Mouse (Mus musculus) Patski (cell line): ENCODE results near the gene Gm5868. TPM values are rescaled to one million over a fixed set of nuclear protein-coding genes. Genes with fewer than 3 reads are reported as not detected.
A peak's percentile ranks its signal among the peaks of the same experiment; 100 is the strongest.
"Not testable (repeated sequence)": the region's sequence is repeated elsewhere in the genome, so short reads cannot be mapped to it uniquely, and the experiment has no call there.

Experiments
- ATAC-seq: fragments of 100-300 bp; one replicate; pipeline ENCODE4 v1.8.0; 2021
- CTCF ChIA-PET: fragments of 350-600 bp; sonication (Branson Sonifier 250); formaldehyde crosslinking; loops from one replicate; lab custom pipeline; 2022; ENCODE audit warnings: inconsistent platforms; lab: Charles Lee
- POLR2A ChIA-PET: fragments of 350-600 bp; sonication (Branson Sonifier 250); formaldehyde crosslinking; loops from one replicate; lab custom pipeline; 2022; ENCODE audit warnings: antibody characterized with exemption, inconsistent platforms; lab: Charles Lee
- DNase-seq: peaks from one replicate; pipeline ENCODE4 v3.0.0-alpha.2; 2011; ENCODE audit warnings: low read depth, low spot score
- H3K27me3 ChIP-seq: fragments of 371-371 bp; one replicate; pipeline ENCODE4 v1.5.1; 2021
- CTCF ChIP-seq: fragments of 100-300 bp; IDR thresholded peaks from one replicate; pipeline ENCODE4 v1.5.1; 2021
- in situ Hi-C: fragments of 300-500 bp; cut with MboI; formaldehyde crosslinking; loops from 3 replicates; pipeline ENCODE4 v1.11.1; 2018; ENCODE audit warnings: low pct_unique_long_range_greater_than_20kb, mixed read lengths
- polyA plus RNA-seq: library from polyadenylated mRNA; unstranded; gene quantifications from one replicate; pipeline ENCODE4 v1.2.3, GENCODE M21; 2021

The Gm5868 gene
- polyA plus RNA-seq, 1 experiment from 2014 or later, result not detected

- in situ Hi-C loops, result no loop called here
- ATAC-seq, result no peak
- TF ChIP-seq CTCF, result no peak
- H3K27me3 ChIP-seq, result no peaks in the 10 kb centered on the region
- DNase-seq, result no peak
- ChIA-PET POLR2A (no interaction called here), CTCF (no interaction called here)
These were observed 21.7 kb downstream of the Gm5868 start for GRCm38 (mm10) chr5:72565621-72566020.

- in situ Hi-C loops, DNase-seq, ATAC-seq, H3K27me3 ChIP-seq, POLR2A ChIA-PET: not testable (repeated sequence)
- CTCF ChIA-PET, result interaction anchor here (1.2 kb wide), 1 partner anchor 38 kb away, joined by 3 read pairs; no protein-coding TSS in a partner anchor
These were observed 24.2 kb downstream of the Gm5868 start for GRCm38 (mm10) chr5:72563183-72563582.

- H3K27me3 ChIP-seq, result no peaks in the 10 kb centered on the region
- ChIA-PET POLR2A (no interaction called here), CTCF (interaction anchor here (1.3 to 1.4 kb wide), 2 partner anchors 8 to 84 kb away, joined by 3 read pairs; no protein-coding TSS in a partner anchor)
- DNase-seq (no peak), ATAC-seq (no peak)
- no peak for TF ChIP-seq CTCF
- in situ Hi-C loops, result no loop called here
These were observed 26.2 kb downstream of the Gm5868 start for GRCm38 (mm10) chr5:72560976-72561628.

GRCm38 (mm10) chr5:72559544-72560049, 27.8 kb downstream of the Gm5868 start, which contains the start of gene Nfxl1:
Nfxl1 (minus strand) TSS chr5:72559684.
- ATAC-seq (peak; percentile 97), DNase-seq (peak; percentile 99)
- ChIA-PET POLR2A (interaction anchor here (0.7 kb wide), 2 partner anchors 10 to 123 kb away, joined by 3 to 7 read pairs; no protein-coding TSS in a partner anchor), CTCF (interaction anchor here (0.9 to 1.4 kb wide), 2 partner anchors 63 to 86 kb away, joined by 3 read pairs; no protein-coding TSS in a partner anchor)
- H3K27me3 ChIP-seq, result no peaks in the 10 kb centered on the region
- no peak for TF ChIP-seq CTCF
- in situ Hi-C loops, result loop anchor here (5.0 kb wide), 1 partner anchor 88 kb away; the partner anchor contains the start of gene Nipal1

GRCm38 (mm10) chr5:72558716-72559526, 28.4 kb downstream of the Gm5868 start:
- in situ Hi-C loops, result loop anchor here (5.0 kb wide), 1 partner anchor 88 kb away; the partner anchor contains the start of gene Nipal1
- TF ChIP-seq CTCF, result no peak
- CTCF ChIA-PET, result no interaction called here
- H3K27me3 ChIP-seq, result no peaks in the 10 kb centered on the region
- ATAC-seq (peak; percentile 55), DNase-seq (peak; percentile 15)
- POLR2A ChIA-PET, result interaction anchor here (0.6 to 0.7 kb wide), 3 partner anchors 9 to 209 kb away, joined by 3 to 7 read pairs (median 3); no protein-coding TSS in a partner anchor

- POLR2A ChIA-PET, result interaction anchor here (1.2 kb wide), 1 partner anchor 18 kb away, joined by 3 read pairs; no protein-coding TSS in a partner anchor
- in situ Hi-C loops, result loop anchor here (5.0 kb wide), 1 partner anchor 91 kb away; the partner anchor contains the start of gene Nipal1
- ATAC-seq (no peak), DNase-seq (no peak)
- CTCF ChIA-PET, result interaction anchor here (1.5 to 1.8 kb wide), 2 partner anchors 23 to 29 kb away, joined by 3 to 6 read pairs; no protein-coding TSS in a partner anchor
- no peak for TF ChIP-seq CTCF
- H3K27me3 ChIP-seq, result no peaks in the 10 kb centered on the region
These were observed 31.1 kb downstream of the Gm5868 start for GRCm38 (mm10) chr5:72556245-72556644.

GRCm38 (mm10) chr5:72551209-72551608, 36.1 kb downstream of the Gm5868 start:
- in situ Hi-C loops, result no loop called here
- CTCF ChIA-PET, result interaction anchor here (0.9 to 3.7 kb wide), 5 partner anchors 12 to 50 kb away, joined by 3 to 17 read pairs (median 6); no protein-coding TSS in a partner anchor
- ATAC-seq (no peak), DNase-seq (no peak)
- H3K27me3 ChIP-seq, result no peaks in the 10 kb centered on the region
- POLR2A ChIA-PET, result interaction anchor here (0.5 kb wide), 1 partner anchor 137 kb away, joined by 3 read pairs; no protein-coding TSS in a partner anchor
- TF ChIP-seq CTCF, result no peak

Other genes with a start within 250 kb of the Gm5868 start
- gene Corin, start 83.1 kb downstream of the Gm5868 start, polyA plus RNA-seq, result 0.45 TPM
- gene Nfxl1, start 27.9 kb downstream of the Gm5868 start, polyA plus RNA-seq, result 37.5 TPM
- not detected for gene Zar1, start 6.3 kb downstream of the Gm5868 start, polyA plus RNA-seq
- 0.04 TPM for gene Cnga1, start 56.7 kb upstream of the Gm5868 start, polyA plus RNA-seq
- gene Nipal1, start 60.2 kb upstream of the Gm5868 start, polyA plus RNA-seq, result 8.6 TPM
- gene Txk, start 165.2 kb upstream of the Gm5868 start, polyA plus RNA-seq, result 0.09 TPM